ENCODE assay signal across 11 mouse cellular contexts in genomic region chr7:74552546-74552945, GRCm38 (mm10). TPM values are rescaled to one million over a fixed set of nuclear protein-coding genes. Genes with fewer than 3 reads are reported as not detected.
DNase-seq lines count a peak whose midpoint lies in the region; ATAC-seq and TF ChIP-seq lines count a peak whose summit lies in the region.
"Had no signal": no experiment of that assay in that cellular context is flagged by ENCODE, and none has a peak within 500 bp of the region (broad histone marks: within the 10 kb centered on the region; RNA-seq: fewer than 3 reads in every experiment).

No protein-coding gene starts in this region.

- H3K4me3 ChIP-seq in heart, embryonic 15.5 days = peak overlapping the region; percentile 77; the same call in 1 of the 2 replicates
- H3K4me3 ChIP-seq in cortical plate, adult 2 months (ENCODE audit: insufficient read depth, low read length) = peak overlapping the region; percentile 75
- peak overlapping the region; percentile 70 for H3K4me3 ChIP-seq in forebrain, embryonic 14.5 days (ENCODE audit: low read depth, low read length)
- H3K4me3 ChIP-seq in midbrain, embryonic 13.5 days (replicated peaks) = peak overlapping the region; percentile 77

- peaks cover 16% of the 10 kb centered on the region; the same call in 1 of the 2 replicates for H3K27me3 ChIP-seq in heart, embryonic 15.5 days
- 0 out of 2 replicates have a peak, but pooled peaks cover 7% of the 10 kb centered on the region for H3K27me3 ChIP-seq in forebrain, embryonic 14.5 days (replicated peaks; ENCODE audit: control insufficient read depth, insufficient read depth, low read length)
- H3K27me3 ChIP-seq in midbrain, embryonic 13.5 days = peaks cover 29% of the 10 kb centered on the region

- intact Hi-C loops in heart, postnatal 25 days (cut with DNase I) = loop anchor here (5.0 to 10.0 kb wide), 2 partner anchors 80 to 312 kb away; no protein-coding TSS in a partner anchor

- no peak for TF ChIP-seq CTCF in cortical plate, adult 2 months (IDR thresholded peaks at IDR 0.05; ENCODE audit: extremely low read depth, insufficient read depth, low read length)

- no peaks in the 10 kb centered on the region for H3K36me3 ChIP-seq in heart, embryonic 15.5 days
- H3K36me3 ChIP-seq in forebrain, embryonic 14.5 days (ENCODE audit: control insufficient read depth, insufficient read depth, low read length) = no peaks in the 10 kb centered on the region
- no peaks in the 10 kb centered on the region for H3K36me3 ChIP-seq in midbrain, embryonic 13.5 days
- H3K36me3 ChIP-seq: embryonic facial prominence, embryonic 15.5 days had no signal

- DNase-seq in heart, postnatal 25 days (ENCODE audit: low spot score) = no peak
- no peak for DNase-seq in forebrain, embryonic 14.5 days (ENCODE audit: low spot score)
- DNase-seq in B cell, adult 2 months = no peak
- no peak for DNase-seq in T-cell, adult 2 months (ENCODE audit: low spot score)
- DNase-seq: kidney, adult 18-20 months; left cerebral cortex, postnatal 4 days had no signal

- no peak for ATAC-seq in heart, embryonic 15.5 days (replicated peaks; ENCODE audit: insufficient number of reproducible peaks, insufficient read depth, low FRiP score, low read depth)
- ATAC-seq in forebrain, embryonic 14.5 days = no peak
- ATAC-seq in midbrain, embryonic 13.5 days = no peak

- H3K9me3 ChIP-seq in heart, embryonic 15.5 days (replicated peaks) = no peaks in the 10 kb centered on the region
- H3K9me3 ChIP-seq in forebrain, embryonic 14.5 days (replicated peaks; ENCODE audit: control insufficient read depth, low read length) = no peaks in the 10 kb centered on the region
- no peaks in the 10 kb centered on the region for H3K9me3 ChIP-seq in midbrain, embryonic 13.5 days
- H3K9me3 ChIP-seq: embryonic facial prominence, embryonic 15.5 days had no signal

- H3K9ac ChIP-seq in heart, embryonic 15.5 days = no peak overlapping the region
- H3K9ac ChIP-seq in forebrain, embryonic 14.5 days (ENCODE audit: low read length) = no peak overlapping the region
- H3K9ac ChIP-seq in midbrain, embryonic 13.5 days (replicated peaks) = no peak overlapping the region
- H3K9ac ChIP-seq: embryonic facial prominence, embryonic 15.5 days had no signal

- peaks cover 35% of the 10 kb centered on the region for H3K4me1 ChIP-seq in heart, embryonic 15.5 days (replicated peaks)
- H3K4me1 ChIP-seq in cortical plate, adult 2 months (ENCODE audit: control insufficient read depth, insufficient read depth, low read length) = no peaks in the 10 kb centered on the region
- H3K4me1 ChIP-seq in forebrain, embryonic 14.5 days (ENCODE audit: control insufficient read depth, insufficient read depth, low read length) = no peaks in the 10 kb centered on the region
- peaks cover 43% of the 10 kb centered on the region for H3K4me1 ChIP-seq in midbrain, embryonic 13.5 days (replicated peaks)

- H3K27ac ChIP-seq in heart, embryonic 15.5 days = no peak overlapping the region
- no peak overlapping the region for H3K27ac ChIP-seq in cortical plate, adult 2 months (ENCODE audit: insufficient read depth, low read length)
- H3K27ac ChIP-seq in forebrain, embryonic 14.5 days (ENCODE audit: low read depth, low read length) = no peak overlapping the region
- H3K27ac ChIP-seq in midbrain, embryonic 13.5 days = no peak overlapping the region
- H3K27ac ChIP-seq: embryonic facial prominence, embryonic 15.5 days; macrophage had no signal

- TF ChIP-seq POLR2A in cortical plate, adult 2 months (IDR thresholded peaks at IDR 0.05; ENCODE audit: extremely low read depth, insufficient read depth, low read length) = no peak

- peak overlapping the region; percentile 86; the same call in 1 of the 2 replicates for H3K4me2 ChIP-seq in heart, embryonic 15.5 days
- peak overlapping the region; percentile 87 for H3K4me2 ChIP-seq in forebrain, embryonic 14.5 days (ENCODE audit: low read length)
- H3K4me2 ChIP-seq in midbrain, embryonic 13.5 days (replicated peaks) = peak overlapping the region; percentile 80

- 49% methylated on average over 4 of the region's 4 CpGs for WGBS in heart, embryonic 15.5 days
- 79% methylated on average over 4 of the region's 4 CpGs for WGBS in forebrain, embryonic 14.5 days
- 53% methylated on average over 4 of the region's 4 CpGs for WGBS in midbrain, embryonic 13.5 days

RNA-seq across cellular contexts. Expression of gene Slco3a1, which starts 2.0 kb away (rescaled TPM):
- 14.9 and 18.8 TPM in 2 replicates for polyA plus RNA-seq in heart, embryonic 15.5 days (2015; fragmentation: Nextera tagmentation; extraction: Ambion mirVana)
- total RNA-seq in heart, postnatal 25 days (2021) = 100 to 1,000 TPM in 1 of 2 experiments, 10 to 100 TPM in 1; 95.3 to 105 TPM
- polyA plus RNA-seq in cortical plate, adult 2 months (2012; rRNA removed) = 22.9 and 26.5 TPM in 2 replicates
- polyA plus RNA-seq in forebrain, embryonic 14.5 days (2014; fragmentation: Nextera tagmentation; extraction: Ambion mirVana) = 12.4 and 14.0 TPM in 2 replicates
- polyA plus RNA-seq in midbrain, embryonic 13.5 days (2015; fragmentation: Nextera tagmentation; extraction: Ambion mirVana) = 16.9 and 22.8 TPM in 2 replicates
